Mouse (Mus musculus): Measurements from ENCODE around the gene Spin2f.
"Not testable (repeated sequence)": the region's sequence is repeated elsewhere in the genome, so short reads cannot be mapped to it uniquely, and the experiment has no call there.

Gene Spin2f

DNA sequence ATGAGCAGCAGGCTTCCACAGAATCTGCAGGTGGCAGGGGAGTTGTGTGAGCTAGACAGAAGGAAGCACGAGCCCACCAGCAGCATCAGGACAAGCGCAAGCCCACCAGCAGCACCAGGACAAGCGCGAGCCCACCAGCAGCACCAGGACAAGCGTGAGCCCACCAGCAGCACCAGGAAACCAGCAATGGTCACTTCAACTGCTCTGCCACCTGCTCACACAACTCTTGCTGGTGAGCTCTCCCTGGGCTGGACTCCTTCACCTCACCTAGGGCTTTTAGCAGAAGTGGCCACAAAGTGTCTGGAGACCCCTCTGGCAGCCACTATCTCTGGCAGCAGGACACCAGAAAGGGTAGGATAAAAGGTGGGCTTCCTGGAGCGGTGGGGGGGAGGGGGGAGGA is at the start of gene Spin2f:
Gene Spin2f, plus strand, starts transcription at position 301 of the 400 bp plus-strand sequence.
- not testable (repeated sequence) for DNase-seq (ENCODE audit: low spot score in 2 of 2)

DNA sequence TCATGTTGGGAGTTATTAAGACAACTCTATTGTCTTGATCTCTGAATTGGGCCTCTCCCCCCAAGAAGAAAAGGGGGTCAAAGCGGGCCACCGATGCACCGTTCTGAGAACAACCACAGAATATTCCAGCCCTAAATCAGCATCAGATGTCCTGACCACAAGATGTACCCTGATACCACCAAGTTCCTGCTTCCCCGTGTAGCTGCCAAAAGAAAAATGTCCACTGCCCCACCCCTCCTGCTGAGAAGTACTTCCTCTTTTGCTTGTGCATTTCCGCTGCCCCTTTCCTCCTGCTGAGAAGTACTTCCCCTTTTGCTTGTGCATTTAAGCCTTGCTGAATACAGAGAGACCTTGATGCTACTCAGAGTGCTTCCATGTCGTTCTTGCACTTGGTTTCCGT is 41.6 kb upstream of the Spin2f start:
- not testable (repeated sequence) for DNase-seq (ENCODE audit: low spot score in 2 of 2)

DNA sequence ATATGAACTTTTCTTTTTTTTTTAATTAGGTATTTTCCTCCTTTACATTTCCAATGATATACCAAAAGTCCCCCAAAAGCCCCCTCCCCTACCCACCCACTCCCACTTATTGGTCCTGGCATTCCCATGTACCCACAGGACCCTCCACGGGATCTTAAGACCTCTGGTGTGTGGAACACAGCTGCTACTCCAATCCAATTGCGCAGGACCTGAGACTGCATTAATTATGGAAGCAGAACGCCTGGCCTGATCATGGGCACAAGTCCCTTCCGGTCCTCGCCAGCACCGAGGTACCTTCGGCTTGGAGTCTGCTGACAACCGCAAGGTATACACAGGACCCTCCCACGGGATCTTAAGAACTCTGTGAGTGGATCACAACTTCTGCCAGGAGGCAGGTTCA is 30.2 kb upstream of the Spin2f start:
- DNase-seq (ENCODE audit: low spot score in 2 of 2), result not testable (repeated sequence)

DNA sequence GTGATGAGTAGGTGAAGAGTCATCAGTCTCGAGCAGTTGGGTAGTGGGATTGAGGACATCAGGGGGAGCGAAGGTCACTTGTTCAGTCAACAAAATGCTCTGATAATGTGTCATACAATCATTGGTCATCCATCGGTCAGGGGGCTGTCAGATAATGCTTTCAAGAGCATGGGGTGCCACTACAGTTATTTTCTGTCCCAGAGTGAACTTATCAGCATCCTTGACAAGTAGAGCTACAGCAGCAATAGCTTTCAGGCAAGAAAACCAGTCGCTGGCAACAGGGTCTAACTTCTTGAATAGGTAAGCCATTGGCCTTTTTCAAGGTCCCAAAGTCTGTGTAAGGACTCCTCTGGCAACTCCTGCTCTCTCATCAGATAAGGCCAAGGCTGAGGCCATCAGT is 18.6 kb upstream of the Spin2f start:
- DNase-seq (ENCODE audit: low spot score in 2 of 2), result not testable (repeated sequence)

DNA sequence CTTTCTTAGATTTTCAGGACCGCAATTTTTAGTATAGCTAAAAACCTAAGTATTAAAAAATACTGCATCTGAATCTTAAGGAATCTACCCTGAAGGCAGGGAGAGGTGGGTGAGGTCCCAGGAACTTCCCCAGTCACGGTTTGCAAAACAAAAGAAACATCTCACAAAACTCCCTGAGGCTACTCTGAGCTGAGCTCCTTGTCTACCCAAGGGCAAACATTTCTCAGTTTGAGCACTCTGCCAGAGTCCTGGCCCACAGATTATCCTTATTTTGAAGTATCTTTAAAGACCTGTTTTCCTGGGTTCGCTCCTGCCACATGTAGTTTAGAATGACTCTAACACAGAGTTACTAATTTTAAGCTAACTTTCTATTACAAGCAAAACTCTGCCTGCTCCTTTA is 11.9 kb upstream of the Spin2f start:
- not testable (repeated sequence) for DNase-seq (ENCODE audit: low spot score in 2 of 2)
